Mouse (Mus musculus) liver, embryonic 14.5 days (tissue): Measurements from ENCODE around the gene Gpatch3. TPM values are rescaled to one million over a fixed set of nuclear protein-coding genes. Genes with fewer than 3 reads are reported as not detected.

ENCODE experiments used
- ATAC-seq: fragments of 200-750 bp; cut with Nextera tagmentation; 2 replicates; pipeline ENCODE4 v1.8.0; 2017; ENCODE audit warnings: moderate number of reproducible peaks, mild to moderate bottlenecking, moderate library complexity; ENCODE audit not compliant: insufficient read depth
- DNase-seq, 3 experiments: peaks; one replicate each; pipeline ENCODE4 v3.0.0-alpha.2; 2012 to 2013; ENCODE audit warnings: low read depth in 3 of 3, low spot score in 3 of 3
- H3K27ac ChIP-seq: fragments of 300-500 bp; sonication (generic); 2 replicates; pipeline ENCODE4 v1.5.1; 2014; ENCODE audit warnings: moderate library complexity, mild to moderate bottlenecking, control low read depth, inconsistent platforms
- H3K27me3 ChIP-seq: fragments of 300-500 bp; sonication (generic); 2 replicates; pipeline ENCODE4 v1.6.1; 2014; ENCODE audit warnings: mild to moderate bottlenecking, low read length, moderate library complexity; ENCODE audit not compliant: control insufficient read depth, insufficient read depth
- H3K36me3 ChIP-seq: fragments of 300-500 bp; sonication (generic); replicated peaks from 2 replicates; pipeline ENCODE4 v1.6.1; 2014; ENCODE audit warnings: low read depth; ENCODE audit not compliant: control insufficient read depth, insufficient read depth
- H3K4me1 ChIP-seq, 2 experiments: fragments of 200-500 bp in 1 of 2; fragments of 300-500 bp in 1 of 2; sonication (generic) in 1 of 2; replicated peaks; 2 replicates each; pipeline ENCODE4 v1.6.1; 2012 to 2014; ENCODE audit warnings: antibody characterized with exemption in 1 of 2, inconsistent platforms in 1 of 2, low read length in 1 of 2; ENCODE audit not compliant: control insufficient read depth in 2 of 2, insufficient read depth in 2 of 2
- H3K4me2 ChIP-seq: fragments of 300-500 bp; sonication (generic); 2 replicates; pipeline ENCODE4 v1.6.1; 2014; ENCODE audit warnings: low read depth, mild to moderate bottlenecking, control low read depth, moderate library complexity
- H3K4me3 ChIP-seq, 2 experiments: fragments of 200-500 bp in 1 of 2; fragments of 300-500 bp in 1 of 2; sonication (generic) in 1 of 2; 2 replicates each; pipeline ENCODE4 v1.5.1; 2012 to 2014; ENCODE audit warnings: low read depth in 2 of 2, low read length in 2 of 2, mild to moderate bottlenecking in 2 of 2, control low read depth in 1 of 2, inconsistent platforms in 1 of 2, moderate library complexity in 1 of 2; ENCODE audit not compliant: insufficient read depth in 1 of 2
- H3K9ac ChIP-seq: fragments of 300-500 bp; sonication (generic); replicated peaks from 2 replicates; pipeline ENCODE4 v1.6.1; 2014; ENCODE audit warnings: mild to moderate bottlenecking, control low read depth, moderate library complexity
- H3K9me3 ChIP-seq: fragments of 300-500 bp; sonication (generic); 2 replicates; pipeline ENCODE4 v1.6.1; 2016; ENCODE audit warnings: low read length, mixed read lengths; ENCODE audit not compliant: control insufficient read depth
- CTCF ChIP-seq: IDR thresholded peaks from 2 replicates; pipeline ENCODE4 v1.5.1; 2016; ENCODE audit warnings: antibody characterized with exemption, low read depth, control low read depth
- EP300 ChIP-seq: IDR thresholded peaks from 2 replicates; pipeline ENCODE4 v1.6.1; 2016; ENCODE audit warnings: antibody characterized with exemption, low read depth
- WGBS: fragments of 180-500 bp; shearing (Covaris S2); extraction: QIAGEN DNeasy Blood & Tissue Kit; methylation state at CpG from one replicate; pipeline ENCODE4 v1.1.7; 2014; ENCODE audit not compliant: insufficient replicate concordance; 5-methylcytosine and 5-hydroxymethylcytosine counted together
- polyA plus RNA-seq, 2 experiments: library from polyadenylated mRNA; depleted of rRNA in 1 of 2; stranded (reverse) in 1 of 2; unstranded in 1 of 2; fragments of >200 nt; fragmentation: Nextera tagmentation in 1 of 2; extraction: Ambion mirVana in 1 of 2; gene quantifications; 2 replicates each; pipeline versions ENCODE4 v1.2.1 to v1.2.3; 2012 to 2014

The Gpatch3 gene
- polyA plus RNA-seq, 2 experiments = 3.1 TPM

- peaks cover 3% of the 10 kb centered on the region for H3K36me3 ChIP-seq
- no peak overlapping the region for H3K9ac ChIP-seq
- H3K4me3 ChIP-seq = no peak overlapping the region
- TF ChIP-seq EP300 = no peak
- TF ChIP-seq CTCF = no peak
- DNase-seq (no peak), ATAC-seq (no peak)
- no peaks in the 10 kb centered on the region for H3K9me3 ChIP-seq
- H3K27me3 ChIP-seq = no peaks in the 10 kb centered on the region
- no peak overlapping the region for H3K27ac ChIP-seq
- H3K4me2 ChIP-seq = no peak overlapping the region
- H3K4me1 ChIP-seq = peaks cover 2 to 10% of the 10 kb centered on the region in 2 experiments; a peak in 3 of 4 replicates
- WGBS = 59% methylated on average over 10 of the region's 10 CpGs
These were observed 40.9 kb downstream of the Gpatch3 start for GRCm38 (mm10) chr4:133615416-133615815.

- no peak for ATAC-seq
- Histone ChIP-seq H3K4me3 (no peak overlapping the region), H3K9me3 (no peaks in the 10 kb centered on the region), H3K4me1 (peaks cover 0 to 6% of the 10 kb centered on the region in 2 experiments; a peak in 2 of 4 replicates), H3K27me3 (no peaks in the 10 kb centered on the region), H3K4me2 (no peak overlapping the region), H3K9ac (no peak overlapping the region), H3K27ac (no peak overlapping the region), H3K36me3 (no peaks in the 10 kb centered on the region)
- DNase-seq = no peak
- 87% methylated on average over 11 of the region's 11 CpGs for WGBS
- TF ChIP-seq EP300 (no peak), CTCF (no peak)
These were observed 43.4 kb downstream of the Gpatch3 start for GRCm38 (mm10) chr4:133617936-133618335.

- Histone ChIP-seq H3K4me3 (no peak overlapping the region), H3K36me3 (no peaks in the 10 kb centered on the region), H3K4me1 (peaks cover 3 to 9% of the 10 kb centered on the region in 2 experiments), H3K27ac (no peak overlapping the region), H3K27me3 (no peaks in the 10 kb centered on the region), H3K4me2 (no peak overlapping the region), H3K9me3 (no peaks in the 10 kb centered on the region), H3K9ac (no peak overlapping the region)
- 58% methylated on average over 4 of the region's 4 CpGs for WGBS
- ATAC-seq (no peak), DNase-seq (no peak)
- TF ChIP-seq CTCF = no peak
- no peak for TF ChIP-seq EP300
These were observed 45.1 kb downstream of the Gpatch3 start for GRCm38 (mm10) chr4:133619473-133620136.

- 66% methylated on average over 8 of the region's 8 CpGs for WGBS
- H3K4me2 ChIP-seq = no peak overlapping the region
- peaks cover 12 to 20% of the 10 kb centered on the region in 2 experiments for H3K4me1 ChIP-seq
- H3K9me3 ChIP-seq = no peaks in the 10 kb centered on the region
- H3K4me3 ChIP-seq = no peak overlapping the region
- no peaks in the 10 kb centered on the region for H3K27me3 ChIP-seq
- no peaks in the 10 kb centered on the region for H3K36me3 ChIP-seq
- H3K27ac ChIP-seq = no peak overlapping the region
- no peak for DNase-seq
- H3K9ac ChIP-seq = no peak overlapping the region
- no peak for TF ChIP-seq CTCF
- TF ChIP-seq EP300 = no peak
- ATAC-seq = no peak
These were observed 46.1 kb downstream of the Gpatch3 start for GRCm38 (mm10) chr4:133620668-133621067.

- Histone ChIP-seq H3K9ac (no peak overlapping the region), H3K4me1 (peaks cover 13 to 21% of the 10 kb centered on the region in 2 experiments), H3K36me3 (no peaks in the 10 kb centered on the region; the same call in 1 of the 2 replicates), H3K27ac (no peak overlapping the region), H3K27me3 (no peaks in the 10 kb centered on the region), H3K4me3 (no peak overlapping the region), H3K9me3 (no peaks in the 10 kb centered on the region), H3K4me2 (no peak overlapping the region)
- no peak for ATAC-seq
- 50% methylated on average over 10 of the region's 11 CpGs for WGBS
- TF ChIP-seq CTCF = no peak
- no peak for TF ChIP-seq EP300
- DNase-seq = no peak
These were observed 47.7 kb downstream of the Gpatch3 start for GRCm38 (mm10) chr4:133622161-133622695.
